In the genomic region with DNA sequence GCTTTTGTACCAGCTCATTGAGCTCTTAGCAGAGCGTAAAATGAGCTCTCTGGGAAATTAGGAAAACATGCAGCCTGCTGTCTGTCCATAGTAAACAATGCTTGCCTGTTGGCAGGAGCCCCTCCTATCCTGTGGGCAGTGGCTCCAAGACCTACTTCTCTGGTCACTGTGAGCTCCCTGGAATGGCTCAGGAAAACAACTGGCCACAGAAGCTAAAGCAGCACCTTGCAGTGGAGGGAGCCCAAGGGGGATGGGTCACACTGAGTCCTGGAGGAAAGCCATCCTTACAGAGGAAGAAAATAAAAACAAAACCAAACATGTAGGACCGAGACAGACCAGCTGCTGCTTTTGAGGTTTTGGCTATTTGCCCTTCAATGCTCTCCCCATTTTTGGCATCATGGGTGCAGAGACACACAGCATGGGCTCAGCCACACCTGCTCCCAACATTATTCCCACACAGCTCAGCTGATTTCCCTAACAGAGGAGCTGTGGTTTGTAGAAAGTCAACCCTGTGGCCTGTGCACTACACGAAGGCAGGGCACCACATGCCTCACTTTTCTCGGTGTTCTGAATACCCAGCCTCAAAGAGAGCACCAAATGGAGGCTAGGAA, we compare ENCODE assay signal across 12 mouse cellular contexts. TPM values are rescaled to one million over a fixed set of nuclear protein-coding genes. Genes with fewer than 3 reads are reported as not detected.
DNase-seq lines count a peak whose midpoint lies in the region; ATAC-seq lines count a peak whose summit lies in the region.
"Had no signal": no experiment of that assay in that cellular context is flagged by ENCODE, and none has a peak within 500 bp of the region (broad histone marks: within the 10 kb centered on the region; RNA-seq: fewer than 3 reads in every experiment).

No protein-coding gene starts in this region.

- no peak overlapping the region for H3K9ac ChIP-seq in forebrain, embryonic 11.5 days (ENCODE audit: low read length)
- H3K9ac ChIP-seq in hindbrain, embryonic 13.5 days: no peak overlapping the region
- H3K9ac ChIP-seq: limb, embryonic 12.5 days had no signal

- H3K27me3 ChIP-seq in forebrain, embryonic 10.5 days (ENCODE audit: poor library complexity, severe bottlenecking): no peaks in the 10 kb centered on the region
- no peaks in the 10 kb centered on the region for H3K27me3 ChIP-seq in forebrain, embryonic 11.5 days (ENCODE audit: control insufficient read depth, insufficient read depth, low read length)
- peaks cover 6% of the 10 kb centered on the region for H3K27me3 ChIP-seq in hindbrain, embryonic 13.5 days
- H3K27me3 ChIP-seq: limb, embryonic 12.5 days had no signal

- H3K4me2 ChIP-seq in forebrain, embryonic 11.5 days (ENCODE audit: low read depth, low read length, severe bottlenecking): no peak overlapping the region
- no peak overlapping the region for H3K4me2 ChIP-seq in hindbrain, embryonic 13.5 days
- H3K4me2 ChIP-seq: limb, embryonic 12.5 days had no signal

- H3K4me1 ChIP-seq in forebrain, embryonic 10.5 days: peaks cover 35% of the 10 kb centered on the region
- peaks cover 14% of the 10 kb centered on the region for H3K4me1 ChIP-seq in forebrain, embryonic 11.5 days (replicated peaks; ENCODE audit: control insufficient read depth, insufficient read depth, low read length)
- H3K4me1 ChIP-seq in hindbrain, embryonic 13.5 days (replicated peaks): peaks cover 34% of the 10 kb centered on the region

- no peak overlapping the region for H3K4me3 ChIP-seq in forebrain, embryonic 10.5 days
- H3K4me3 ChIP-seq in forebrain, embryonic 11.5 days (ENCODE audit: low read depth, low read length): no peak overlapping the region
- H3K4me3 ChIP-seq in hindbrain, embryonic 13.5 days: no peak overlapping the region
- H3K4me3 ChIP-seq: limb, embryonic 12.5 days had no signal

- no peaks in the 10 kb centered on the region for H3K9me3 ChIP-seq in forebrain, embryonic 10.5 days
- no peaks in the 10 kb centered on the region for H3K9me3 ChIP-seq in forebrain, embryonic 11.5 days (ENCODE audit: control insufficient read depth, low read length)
- no peaks in the 10 kb centered on the region for H3K9me3 ChIP-seq in hindbrain, embryonic 13.5 days
- H3K9me3 ChIP-seq: limb, embryonic 12.5 days had no signal

- no peak for DNase-seq in forebrain, embryonic 10.5 days (ENCODE audit: extremely low spot score, low spot score)
- DNase-seq in forebrain, embryonic 11.5 days (ENCODE audit: low spot score): no peak
- peak; percentile 9 for DNase-seq in lung, postnatal 10 days
- no peak for DNase-seq in lung, postnatal 14 days
- peak; percentile 76 for DNase-seq in retina, postnatal 1 day
- no peak for DNase-seq in adrenal gland, adult 8-10 months
- DNase-seq in ovary, postnatal 10 days (ENCODE audit: low spot score): no peak
- DNase-seq: adrenal gland, postnatal 36 days; kidney, adult 18-20 months had no signal

- WGBS in forebrain, embryonic 10.5 days: 45% methylated on average over 4 of the region's 4 CpGs
- WGBS in forebrain, embryonic 11.5 days: 50% methylated on average over 4 of the region's 4 CpGs
- 38% methylated on average over 4 of the region's 4 CpGs for WGBS in hindbrain, embryonic 13.5 days

- no peaks in the 10 kb centered on the region for H3K36me3 ChIP-seq in forebrain, embryonic 10.5 days (replicated peaks)
- H3K36me3 ChIP-seq in forebrain, embryonic 11.5 days (ENCODE audit: control insufficient read depth, insufficient read depth, low read length): no peaks in the 10 kb centered on the region
- H3K36me3 ChIP-seq in hindbrain, embryonic 13.5 days: no peaks in the 10 kb centered on the region
- H3K36me3 ChIP-seq: limb, embryonic 12.5 days had no signal

- no peak for ATAC-seq in forebrain, embryonic 11.5 days (replicated peaks; ENCODE audit: low FRiP score)
- peak; percentile 70 for ATAC-seq in hindbrain, embryonic 13.5 days (ENCODE audit: low FRiP score)

- peak overlapping the region; percentile 42; the same call in 1 of the 2 replicates for H3K27ac ChIP-seq in forebrain, embryonic 10.5 days
- H3K27ac ChIP-seq in forebrain, embryonic 11.5 days (ENCODE audit: low read depth, low read length): no peak overlapping the region
- H3K27ac ChIP-seq in hindbrain, embryonic 13.5 days: peak overlapping the region; percentile 66
- H3K27ac ChIP-seq: limb, embryonic 12.5 days had no signal

RNA-seq across cellular contexts. Expression of gene Aipl1, which starts 52.1 kb away (rescaled TPM):
- polyA plus RNA-seq in forebrain, embryonic 10.5 days (2016; fragmentation: Nextera tagmentation; extraction: Ambion mirVana): 0.64 and 0.66 TPM in 2 replicates
- 0.20 and 0.41 TPM in 2 replicates for polyA plus RNA-seq in forebrain, embryonic 11.5 days (2014; fragmentation: Nextera tagmentation; extraction: Ambion mirVana)
- 0.31 and 0.39 TPM in 2 replicates for polyA plus RNA-seq in hindbrain, embryonic 13.5 days (2015; fragmentation: Nextera tagmentation; extraction: Ambion mirVana)
- total RNA-seq in adrenal gland, adult 8-10 months (2022): not detected
- total RNA-seq: adrenal gland, postnatal 36 days; neutrophil, adult 5-6 weeks had no signal

RNA-seq across cellular contexts. Expression of gene Pimreg, which starts 56.6 kb away (rescaled TPM):
- 265 and 279 TPM in 2 replicates for polyA plus RNA-seq in forebrain, embryonic 10.5 days (2016; fragmentation: Nextera tagmentation; extraction: Ambion mirVana)
- 228 and 241 TPM in 2 replicates for polyA plus RNA-seq in forebrain, embryonic 11.5 days (2014; fragmentation: Nextera tagmentation; extraction: Ambion mirVana)
- 43.2 and 43.6 TPM in 2 replicates for polyA plus RNA-seq in hindbrain, embryonic 13.5 days (2015; fragmentation: Nextera tagmentation; extraction: Ambion mirVana)
- 1 to 10 TPM; 1.6 to 4.4 (median 2.1) TPM for total RNA-seq in adrenal gland, adult 8-10 months (2022)
- total RNA-seq: neutrophil, adult 5-6 weeks had no signal

Comparison
In these comparisons a context has a peak if more than half of its experiments do, and no peak if none do; other contexts are left out.
1. DNase-seq: peak in lung, postnatal 10 days (single experiment) and retina, postnatal 1 day (single experiment); none in forebrain, embryonic 10.5 days (single experiment), forebrain, embryonic 11.5 days (single experiment), lung, postnatal 14 days (single experiment), adrenal gland, adult 8-10 months (single experiment) and ovary, postnatal 10 days (single experiment).